Mouse (Mus musculus): ENCODE measurements at regions not wholly inside any gene's neighbourhood (a gene's known extent, or its start where the extent isn't known, plus 50 kb on each side); places are given as distances from the start of the nearest gene placed in this dataset.

GRCm38 (mm10) chr8:74639276-74639675 is 233.7 kb upstream of the Isx start:
- DNase-seq (ENCODE audit: low read depth, low spot score), result no peak

DNA sequence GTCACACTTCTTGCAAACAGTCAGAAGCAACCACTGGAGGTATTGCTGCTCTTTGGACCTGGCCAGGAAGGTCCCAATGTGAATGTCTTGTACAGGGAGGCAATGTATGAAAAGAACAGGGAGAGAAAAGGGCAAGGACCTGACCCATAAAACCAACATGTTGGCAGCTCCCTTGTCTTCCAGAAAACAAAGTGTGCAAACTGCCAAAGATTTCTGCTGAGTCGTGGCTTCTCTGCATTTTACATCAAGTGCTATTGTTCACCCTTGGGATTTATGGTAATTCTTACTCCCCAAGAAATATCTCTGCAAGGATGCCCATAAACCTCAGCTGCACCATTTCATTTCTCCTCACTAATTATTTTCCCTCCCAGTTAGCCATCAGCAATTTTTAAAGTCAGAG is 232.3 kb upstream of the Isx start:
- no peak for DNase-seq (ENCODE audit: low read depth, low spot score)

GRCm38 (mm10) chr8:74659950-74660349 is 213.0 kb upstream of the Isx start:
- peak; percentile 45 for DNase-seq (ENCODE audit: low read depth, low spot score)

GRCm38 (mm10) chr8:74688342-74688741 is 184.6 kb upstream of the Isx start:
- DNase-seq (ENCODE audit: low read depth, low spot score), result no peak

DNA sequence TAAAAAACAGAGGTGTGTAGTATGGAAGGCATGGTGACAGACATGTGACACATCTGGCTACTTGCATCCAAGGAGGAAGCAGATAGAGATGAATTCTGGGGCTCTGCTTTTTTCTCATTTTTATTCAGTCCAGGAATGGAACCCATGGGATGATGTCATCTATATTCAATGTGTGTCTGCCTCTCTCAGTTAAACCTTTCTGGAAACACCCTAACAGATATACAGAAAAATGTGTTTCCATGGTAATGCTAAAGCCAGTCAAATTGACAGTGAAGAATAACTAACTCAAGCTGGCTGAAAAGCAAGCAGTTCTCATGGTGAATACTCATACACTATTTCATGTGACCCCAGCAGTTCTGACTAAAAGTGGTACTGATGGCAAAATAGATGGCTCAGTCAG is 177.0 kb upstream of the Isx start:
- peak; percentile 7 for DNase-seq (ENCODE audit: low read depth, low spot score)

GRCm38 (mm10) chr8:74697317-74697716 is 175.7 kb upstream of the Isx start:
- DNase-seq (ENCODE audit: low read depth, low spot score), result no peak

DNA sequence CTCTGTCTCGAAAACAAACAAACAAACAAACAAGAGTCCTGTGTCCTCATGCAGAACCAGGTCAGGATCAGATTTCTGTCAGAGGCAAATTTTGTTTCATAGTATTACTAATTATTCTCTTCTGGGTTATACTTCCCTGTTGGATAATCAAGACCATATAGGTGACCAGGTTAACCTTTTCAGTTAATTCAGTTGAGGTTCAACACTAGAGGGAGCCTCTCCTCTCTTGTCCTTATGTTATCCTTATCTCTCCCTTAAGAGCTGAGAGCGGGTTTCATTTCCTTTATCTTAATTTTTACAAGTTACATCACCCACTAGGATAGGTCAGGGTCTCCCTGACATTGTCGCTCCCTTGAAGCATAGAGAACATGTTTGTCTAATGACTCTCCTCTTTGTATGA is 160.4 kb upstream of the Isx start:
- DNase-seq (ENCODE audit: low read depth, low spot score), result peak; percentile 27

DNA sequence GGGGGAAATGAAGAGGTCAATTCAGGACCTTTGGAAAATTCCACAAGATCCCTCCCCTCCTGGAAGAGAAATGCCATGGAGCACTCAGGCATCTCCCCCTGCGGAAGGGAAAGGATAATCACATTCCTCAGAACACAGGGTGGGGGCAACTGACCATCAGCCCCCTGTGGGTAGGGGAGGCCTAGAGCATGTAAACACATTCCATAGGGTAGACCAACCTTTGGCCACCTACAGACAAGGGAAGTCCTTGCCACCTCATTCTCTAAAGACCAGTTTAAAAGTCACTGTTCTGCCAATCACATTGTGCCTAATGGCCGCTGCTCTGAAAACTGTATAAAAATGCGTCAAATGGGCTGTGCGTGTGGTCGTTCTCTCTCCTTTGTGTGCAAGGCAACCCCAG is 156.9 kb upstream of the Isx start:
- no peak for DNase-seq (ENCODE audit: low read depth, low spot score)

GRCm38 (mm10) chr8:74764728-74765127 is 108.2 kb upstream of the Isx start:
- DNase-seq (ENCODE audit: low read depth, low spot score), result no peak

GRCm38 (mm10) chr8:74775549-74775948 is 97.4 kb upstream of the Isx start:
- peak; percentile 21 for DNase-seq (ENCODE audit: low read depth, low spot score)

- DNase-seq (ENCODE audit: low read depth, low spot score), result peak; percentile 16
Measured at GRCm38 (mm10) chr8:74781087-74781486, 91.9 kb upstream of the Isx start.

DNA sequence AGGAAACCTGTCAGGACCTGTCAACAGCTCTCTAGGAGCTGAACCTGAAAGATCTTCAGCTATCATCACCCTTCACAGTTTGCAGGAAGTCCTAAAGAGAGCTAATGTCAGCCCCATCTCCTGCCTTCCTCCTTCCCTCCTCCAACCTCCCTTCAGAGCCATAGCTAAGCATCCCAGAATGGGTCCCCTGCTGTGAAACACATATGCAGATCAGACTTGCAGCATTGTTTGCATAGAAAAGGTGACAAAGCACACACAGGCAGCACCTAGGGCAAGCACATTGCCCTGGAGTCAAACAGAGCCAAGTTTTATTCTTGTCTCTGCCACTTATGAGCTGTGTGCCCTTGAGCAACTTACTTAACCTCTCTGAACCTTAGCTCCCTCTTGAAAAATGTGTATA is 64.3 kb upstream of the Isx start:
- DNase-seq (ENCODE audit: low read depth, low spot score), result no peak

DNA sequence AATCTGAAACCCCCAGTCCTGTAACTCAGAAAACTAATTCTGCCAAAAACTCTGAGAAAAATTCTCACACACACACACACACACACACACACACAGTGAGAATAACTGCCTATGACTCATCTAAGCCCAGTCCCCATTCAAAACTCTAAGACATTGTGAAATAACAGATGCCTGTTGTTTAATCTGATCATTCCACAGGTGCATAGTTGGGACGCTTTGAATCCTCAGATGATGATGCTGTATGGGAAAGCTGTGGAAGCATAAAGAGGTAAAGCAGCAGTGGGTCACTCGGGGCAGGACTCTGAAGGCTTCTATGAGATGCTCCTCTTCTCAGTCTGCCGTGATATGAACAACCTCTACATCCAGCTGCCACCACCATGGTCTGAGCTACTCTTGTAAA is 62.9 kb upstream of the Isx start:
- no peak for DNase-seq (ENCODE audit: low read depth, low spot score)

DNA sequence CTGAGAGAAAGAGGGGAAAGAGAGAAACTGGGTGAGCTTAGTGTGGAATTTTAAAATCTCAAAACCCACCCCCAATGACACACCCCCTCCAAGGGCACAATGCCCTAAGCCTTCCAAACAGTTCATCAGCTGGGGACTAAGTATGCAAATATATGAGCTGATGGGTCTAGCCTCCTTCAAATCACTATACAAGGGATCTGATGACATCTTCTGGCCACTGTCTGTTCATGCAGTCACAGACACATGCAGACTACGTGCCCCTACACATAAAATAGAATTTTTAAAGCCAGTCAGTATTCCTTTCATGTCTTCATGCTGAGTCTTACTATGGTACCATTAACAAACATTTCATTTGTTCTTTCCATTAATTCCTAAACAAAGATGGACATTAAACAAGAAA is 54.5 kb upstream of the Isx start:
- DNase-seq (ENCODE audit: low read depth, low spot score), result peak; percentile 17

- DNase-seq (ENCODE audit: low read depth, low spot score), result no peak
Measured at GRCm38 (mm10) chr8:74820716-74821115, 52.3 kb upstream of the Isx start.

DNA sequence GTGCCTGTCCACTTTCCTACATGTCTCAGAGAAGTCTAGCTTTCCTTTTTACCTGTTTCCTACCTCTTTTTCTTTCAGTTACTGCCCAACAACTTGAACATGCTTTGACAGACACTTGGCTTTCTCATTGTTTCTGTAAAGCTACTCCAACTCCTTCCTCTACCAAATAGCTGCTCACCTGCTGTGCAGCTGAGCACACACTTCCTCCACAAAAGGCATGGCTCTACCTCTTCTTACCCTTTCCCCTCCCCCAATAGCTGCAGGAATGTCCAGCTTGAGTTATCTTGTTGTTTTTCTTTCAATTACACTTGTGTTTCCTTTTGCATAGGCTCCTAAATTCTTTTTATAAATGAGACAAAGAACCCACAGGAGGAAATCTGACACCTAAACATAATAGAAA is 50.7 kb upstream of the Isx start:
- no peak for DNase-seq (ENCODE audit: low read depth, low spot score)
